Mouse (Mus musculus) Muller cell, postnatal 12 days (primary cell): ENCODE measurements around the gene Gpr55.
"Not testable (repeated sequence)": the region's sequence is repeated elsewhere in the genome, so short reads cannot be mapped to it uniquely, and the experiment has no call there.

ENCODE experiments used
- DNase-seq: peaks from one replicate; pipeline ENCODE4 v3.0.0-alpha.2; 2015; ENCODE audit errors: inconsistent ontology term

The Gpr55 gene

GRCm38 (mm10) chr1:85960873-85961272 is at the start of gene Gpr55:
TSS of gene Gpr55 (minus strand) at chr1:85961007.
- DNase-seq, result no peak

- DNase-seq, result peak; percentile 69
Measured at GRCm38 (mm10) chr1:86007778-86008177, 47.0 kb upstream of the Gpr55 start.

GRCm38 (mm10) chr1:86006040-86006439 is 45.2 kb upstream of the Gpr55 start:
- DNase-seq, result no peak

- no peak for DNase-seq
Measured at GRCm38 (mm10) chr1:86005540-86005939, 44.7 kb upstream of the Gpr55 start.

GRCm38 (mm10) chr1:85999853-86000570 is 39.2 kb upstream of the Gpr55 start:
- DNase-seq, result no peak

GRCm38 (mm10) chr1:85998012-85998411 is 37.2 kb upstream of the Gpr55 start:
- DNase-seq, result no peak

GRCm38 (mm10) chr1:85997221-85997620 is 36.4 kb upstream of the Gpr55 start:
- no peak for DNase-seq

GRCm38 (mm10) chr1:85993541-85993940 is 32.7 kb upstream of the Gpr55 start:
- DNase-seq, result no peak

GRCm38 (mm10) chr1:85992175-85992574 is 31.4 kb upstream of the Gpr55 start:
- DNase-seq, result no peak

- not testable (repeated sequence) for DNase-seq
Measured at GRCm38 (mm10) chr1:85988882-85989281, 28.1 kb upstream of the Gpr55 start.

- no peak for DNase-seq
Measured at GRCm38 (mm10) chr1:85988351-85988750, 27.5 kb upstream of the Gpr55 start.

- DNase-seq, result no peak
Measured at GRCm38 (mm10) chr1:85985784-85986183, 25.0 kb upstream of the Gpr55 start.

GRCm38 (mm10) chr1:85981738-85982357 is 21.0 kb upstream of the Gpr55 start:
- DNase-seq, result no peak

- DNase-seq, result no peak
Measured at GRCm38 (mm10) chr1:85977709-85978108, 16.9 kb upstream of the Gpr55 start.

GRCm38 (mm10) chr1:85973468-85973877 is 12.7 kb upstream of the Gpr55 start:
- no peak for DNase-seq

GRCm38 (mm10) chr1:85972341-85972740 is 11.5 kb upstream of the Gpr55 start:
- no peak for DNase-seq

- DNase-seq, result no peak
Measured at GRCm38 (mm10) chr1:85971070-85971469, 10.3 kb upstream of the Gpr55 start.

GRCm38 (mm10) chr1:85969519-85969918 is 8.7 kb upstream of the Gpr55 start:
- peak; percentile 70 for DNase-seq

GRCm38 (mm10) chr1:85969081-85969480 is 8.3 kb upstream of the Gpr55 start:
- DNase-seq, result no peak

- no peak for DNase-seq
Measured at GRCm38 (mm10) chr1:85965856-85966255, 5.0 kb upstream of the Gpr55 start.

GRCm38 (mm10) chr1:85962081-85962480 is 1.3 kb upstream of the Gpr55 start:
- DNase-seq, result no peak

GRCm38 (mm10) chr1:85959889-85960276 is 924 bp downstream of the Gpr55 start:
- DNase-seq, result no peak

GRCm38 (mm10) chr1:85959129-85959888 is 1.5 kb downstream of the Gpr55 start:
- no peak for DNase-seq
